23 mouse cellular contexts compared by ENCODE assay signal in genomic region chr2:77920621-77921020, GRCm38 (mm10).
"Had no signal": no experiment of that assay in that cellular context is flagged by ENCODE, and none has a peak within 500 bp of the region (broad histone marks: within the 10 kb centered on the region; RNA-seq: fewer than 3 reads in every experiment).

No protein-coding gene starts in this region.

- DNase-seq: cerebellum, adult 9-11 months; cerebellum, postnatal 10 days; cerebellum, postnatal 14 days; cerebellum, postnatal 25 days; cerebellum, postnatal 36 days; embryo, embryonic 11 days; forebrain, postnatal 0 days; gastrocnemius, adult 2 months; gastrocnemius, postnatal 10 days; gastrocnemius, postnatal 14 days; gastrocnemius, postnatal 25 days; gastrocnemius, postnatal 36 days; heart, adult 18-20 months; heart, adult 2 months had no signal

- H3K4me3 ChIP-seq: embryonic facial prominence, embryonic 10.5 days; embryonic facial prominence, embryonic 12.5 days; embryonic facial prominence, embryonic 13.5 days; embryonic facial prominence, embryonic 15.5 days; erythroblast, embryonic 14.5 days; forebrain, embryonic 10.5 days; forebrain, embryonic 12.5 days; forebrain, embryonic 13.5 days; forebrain, embryonic 15.5 days; gastrocnemius, adult 2 months; heart, adult 2 months had no signal

- H3K4me1 ChIP-seq: embryonic facial prominence, embryonic 10.5 days; embryonic facial prominence, embryonic 12.5 days; embryonic facial prominence, embryonic 13.5 days; embryonic facial prominence, embryonic 15.5 days; forebrain, embryonic 10.5 days; forebrain, embryonic 12.5 days; forebrain, embryonic 13.5 days; forebrain, embryonic 15.5 days had no signal

- H3K27ac ChIP-seq: embryonic facial prominence, embryonic 10.5 days; embryonic facial prominence, embryonic 12.5 days; embryonic facial prominence, embryonic 13.5 days; embryonic facial prominence, embryonic 15.5 days; forebrain, embryonic 10.5 days; forebrain, embryonic 12.5 days; forebrain, embryonic 13.5 days; forebrain, embryonic 15.5 days; gastrocnemius, adult 2 months; heart, adult 2 months had no signal

- H3K9me3 ChIP-seq: embryonic facial prominence, embryonic 10.5 days; embryonic facial prominence, embryonic 12.5 days; embryonic facial prominence, embryonic 13.5 days; embryonic facial prominence, embryonic 15.5 days; forebrain, embryonic 10.5 days; forebrain, embryonic 12.5 days; forebrain, embryonic 13.5 days; forebrain, embryonic 15.5 days had no signal

- H3K27me3 ChIP-seq: embryonic facial prominence, embryonic 12.5 days; embryonic facial prominence, embryonic 13.5 days; embryonic facial prominence, embryonic 15.5 days; forebrain, embryonic 12.5 days; forebrain, embryonic 13.5 days; forebrain, embryonic 15.5 days had no signal
